Mouse (Mus musculus) MN1 (cell line): ENCODE data around the gene Rapgef5.

Experiments used
- DNase-seq: peaks from one replicate; pipeline ENCODE4 v3.0.0-alpha.2; 2016; ENCODE audit warnings: low spot score

The Rapgef5 gene

DNA sequence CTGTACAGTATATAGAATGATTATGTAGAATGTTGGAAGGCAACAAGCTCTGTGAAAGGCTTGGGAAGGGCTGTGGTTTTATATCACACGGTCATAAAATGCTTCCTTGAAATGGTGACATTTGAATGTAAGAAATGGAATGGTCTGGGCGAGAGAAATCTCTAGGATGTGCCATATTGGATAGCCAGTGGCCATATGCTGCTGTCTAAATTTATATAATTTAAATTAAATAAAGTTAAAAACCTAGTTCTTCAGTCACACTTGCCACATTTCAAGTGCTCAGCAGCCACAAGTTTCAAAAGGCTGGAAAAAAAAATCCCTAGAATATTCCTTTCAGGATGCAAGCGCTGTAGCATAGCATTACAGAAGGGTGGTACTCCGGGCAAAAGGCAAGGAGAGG lies 14.8 kb downstream of the Rapgef5 start:
- no peak for DNase-seq

- DNase-seq, result no peak
Measured at GRCm38 (mm10) chr12:117533176-117534086, 17.2 kb downstream of the Rapgef5 start.

DNA sequence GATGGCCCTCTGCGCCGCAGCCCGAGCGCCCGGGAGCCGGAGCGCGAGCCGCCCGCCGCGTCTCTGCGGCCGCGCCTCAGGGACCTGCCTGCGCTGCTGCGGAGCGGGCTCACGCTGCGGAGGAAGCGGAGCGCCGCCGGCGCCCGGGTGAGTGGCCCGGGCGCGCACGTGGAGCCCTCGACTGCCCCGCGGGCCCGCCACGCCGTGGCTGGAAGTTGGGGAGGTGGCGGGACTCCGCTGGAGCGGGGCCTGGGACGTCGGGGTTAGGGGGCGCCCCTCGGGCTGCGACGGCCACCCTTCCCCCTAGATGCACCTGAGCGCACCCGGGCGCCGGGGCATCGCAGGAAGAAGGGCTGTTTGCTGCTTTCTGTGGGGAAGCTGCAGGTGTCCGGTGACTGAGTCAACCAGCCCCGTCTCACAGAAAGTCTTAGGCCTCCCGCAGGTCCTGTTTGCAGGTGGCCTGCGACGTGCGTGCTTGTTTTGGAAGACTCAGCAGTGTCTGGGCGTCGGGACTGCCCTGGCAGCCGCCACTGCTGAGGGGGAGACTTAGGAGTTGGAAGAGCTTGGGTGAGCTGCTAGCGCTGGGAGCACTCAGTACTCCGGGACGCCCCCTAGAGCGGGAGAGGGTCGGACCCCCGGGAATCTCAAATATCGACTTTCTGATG lies 17.9 kb downstream of the Rapgef5 start:
- DNase-seq, result no peak

- DNase-seq, result no peak
Measured at GRCm38 (mm10) chr12:117540352-117540751, 24.1 kb downstream of the Rapgef5 start.

DNA sequence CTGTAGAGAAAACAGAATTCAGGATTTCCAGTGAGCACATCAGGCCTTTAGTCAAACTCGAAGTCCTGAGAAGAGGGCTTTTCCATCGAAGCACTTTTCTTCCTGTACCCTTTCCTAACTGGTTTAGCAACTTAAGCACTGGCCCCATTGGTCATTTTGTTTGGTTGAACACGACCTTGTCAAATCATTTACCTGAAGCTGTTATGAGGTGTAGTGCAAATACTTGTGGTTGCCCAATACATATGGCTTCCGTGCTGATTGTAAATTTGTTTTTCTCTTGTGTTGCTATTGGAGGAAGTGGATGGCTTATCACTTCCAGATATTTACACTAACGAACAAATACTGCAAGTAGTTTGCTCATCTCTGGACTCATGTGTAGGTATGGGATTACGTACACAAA lies 29.0 kb downstream of the Rapgef5 start:
- no peak for DNase-seq

GRCm38 (mm10) chr12:117553353-117553752 lies 37.1 kb downstream of the Rapgef5 start:
- DNase-seq, result no peak

DNA sequence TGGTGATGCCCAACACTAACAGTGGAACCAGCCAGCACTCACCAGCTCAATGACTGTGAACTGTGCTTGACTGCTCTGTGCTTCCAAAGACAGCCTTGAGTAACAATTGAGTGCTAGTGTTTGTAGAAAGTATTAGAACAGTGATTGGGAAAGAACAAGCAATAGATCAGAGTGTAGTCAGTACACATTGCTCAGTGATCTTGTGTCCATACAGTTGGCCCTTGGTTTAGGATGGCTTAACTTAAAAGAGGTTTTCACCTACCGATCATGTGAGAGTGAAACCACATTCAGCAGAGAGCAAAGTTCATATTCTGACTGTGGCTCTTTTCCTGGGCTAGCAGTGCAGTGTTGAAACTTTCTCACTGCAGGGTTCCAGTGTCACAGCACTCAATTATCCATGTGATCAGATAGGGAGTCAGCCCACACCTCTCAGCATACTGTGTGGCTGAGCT lies 38.4 kb downstream of the Rapgef5 start:
- DNase-seq, result no peak

DNA sequence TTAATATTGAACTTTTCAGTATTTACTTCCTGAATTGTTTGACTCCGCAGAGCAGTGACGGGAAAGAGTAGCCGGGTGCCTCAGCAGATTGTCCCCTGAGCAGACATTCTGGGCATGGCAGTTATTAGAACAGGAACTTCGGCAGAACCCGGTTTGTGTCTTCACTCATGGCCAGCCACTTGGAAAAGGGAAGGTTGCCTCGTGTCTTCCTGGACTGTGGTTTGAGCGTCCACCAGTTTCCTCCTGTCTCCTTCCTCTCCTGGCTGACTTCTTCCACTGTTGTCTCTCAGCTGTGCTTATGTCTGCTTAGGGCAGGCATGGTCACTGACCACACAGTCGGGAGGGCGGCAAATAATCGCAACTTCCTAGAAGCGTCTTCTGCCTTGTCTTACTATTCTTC lies 44.2 kb downstream of the Rapgef5 start:
- no peak for DNase-seq

- no peak for DNase-seq
Measured at GRCm38 (mm10) chr12:117561411-117562059, 45.3 kb downstream of the Rapgef5 start.

DNA sequence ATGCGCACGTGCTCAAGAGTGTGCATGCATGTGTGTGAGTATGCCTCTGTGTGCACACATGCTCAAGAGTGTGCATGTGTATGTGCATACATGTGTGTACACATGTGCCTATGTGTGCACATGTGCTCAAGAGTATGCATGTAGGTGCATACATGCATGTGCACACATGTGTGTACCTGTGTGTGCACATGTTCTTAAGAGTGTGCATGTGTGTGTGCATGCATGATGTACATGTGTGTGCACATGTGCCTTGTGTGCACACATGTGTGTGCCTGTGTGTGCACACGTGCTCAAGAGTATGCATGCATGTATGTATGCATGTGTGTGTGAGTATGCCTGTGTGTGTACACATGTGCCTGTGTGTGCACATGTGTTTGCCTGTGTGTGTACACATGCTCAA lies 45.8 kb downstream of the Rapgef5 start:
- no peak for DNase-seq

GRCm38 (mm10) chr12:117563859-117564258 lies 47.6 kb downstream of the Rapgef5 start:
- DNase-seq, result no peak

DNA sequence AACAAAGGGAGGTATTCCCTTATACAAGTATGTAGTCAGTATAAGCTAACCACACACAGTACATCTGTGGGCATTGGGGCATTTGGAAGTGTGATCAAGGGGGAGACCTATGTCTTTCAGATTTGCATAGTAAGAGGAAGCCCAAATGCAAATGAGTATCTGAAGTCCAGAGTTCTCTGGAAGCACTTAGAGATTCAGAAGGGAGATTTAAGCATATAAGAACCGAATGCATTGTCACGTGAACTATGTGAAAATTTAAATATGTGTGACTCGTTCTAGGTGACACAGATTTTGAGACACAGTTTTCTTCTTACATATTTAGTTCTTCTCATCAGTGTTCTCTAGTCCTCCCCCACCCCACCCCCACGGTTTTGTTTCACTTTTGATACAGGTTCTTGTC lies 50.0 kb downstream of the Rapgef5 start:
- no peak for DNase-seq

DNA sequence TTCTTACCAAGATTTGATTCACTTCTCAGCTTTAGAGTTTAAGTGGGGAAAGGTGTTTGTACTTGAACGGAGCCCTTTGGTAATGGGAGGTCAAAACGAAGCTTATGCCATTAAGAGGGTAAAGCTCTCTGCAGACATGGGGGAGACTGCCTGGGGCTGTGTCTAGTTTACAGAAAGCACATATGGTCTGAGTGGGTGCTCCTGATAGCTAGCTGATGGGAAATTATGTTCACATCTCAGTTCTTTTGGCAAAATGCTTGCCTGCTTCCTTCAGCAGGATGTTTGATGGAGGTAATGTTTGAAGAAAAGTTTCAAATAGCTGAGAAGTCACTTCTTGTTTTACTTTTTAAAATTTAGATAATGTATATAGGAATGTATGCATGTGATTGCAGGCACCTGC lies 53.4 kb downstream of the Rapgef5 start:
- DNase-seq, result no peak

DNA sequence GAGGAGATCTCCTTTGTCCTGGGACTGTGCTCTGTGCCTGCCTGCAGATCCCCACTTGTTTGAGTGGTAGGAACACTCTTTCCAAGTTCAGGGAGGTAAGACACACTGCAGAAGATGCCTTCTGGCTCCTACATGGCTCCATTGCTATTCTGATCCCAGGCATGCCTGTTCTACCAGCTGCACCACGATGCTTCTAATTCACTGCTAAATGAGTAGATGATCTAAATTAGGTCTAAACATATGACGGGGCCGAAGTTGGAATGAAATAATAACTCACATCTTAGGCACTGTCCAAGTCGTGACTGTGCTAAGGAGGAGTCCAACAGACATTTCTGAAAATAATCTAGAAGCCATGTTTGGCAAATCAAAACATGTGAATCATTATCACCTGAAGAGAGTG lies 68.0 kb downstream of the Rapgef5 start:
- DNase-seq, result no peak

- DNase-seq, result no peak
Measured at GRCm38 (mm10) chr12:117585390-117585789, 69.1 kb downstream of the Rapgef5 start.

DNA sequence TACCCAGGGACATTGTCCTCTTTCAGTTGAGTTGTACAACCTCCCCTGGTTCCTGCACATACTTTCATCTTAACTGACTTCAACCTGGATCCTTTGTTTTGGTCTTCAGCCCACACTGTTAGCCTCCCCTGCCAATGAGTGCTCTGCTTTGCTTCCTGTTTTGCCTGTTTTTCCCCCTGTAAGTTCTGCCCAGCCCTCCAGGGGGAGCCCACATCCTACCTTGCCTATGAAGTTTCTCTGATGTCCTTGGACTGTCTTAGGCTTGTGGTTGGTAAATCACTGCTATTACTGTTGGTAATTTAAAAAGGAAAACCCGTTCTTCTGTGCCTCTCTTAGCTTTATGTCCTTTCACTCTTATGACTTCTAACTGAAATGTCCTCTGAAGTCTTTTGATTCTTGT lies 69.8 kb downstream of the Rapgef5 start:
- peak; percentile 69 for DNase-seq

DNA sequence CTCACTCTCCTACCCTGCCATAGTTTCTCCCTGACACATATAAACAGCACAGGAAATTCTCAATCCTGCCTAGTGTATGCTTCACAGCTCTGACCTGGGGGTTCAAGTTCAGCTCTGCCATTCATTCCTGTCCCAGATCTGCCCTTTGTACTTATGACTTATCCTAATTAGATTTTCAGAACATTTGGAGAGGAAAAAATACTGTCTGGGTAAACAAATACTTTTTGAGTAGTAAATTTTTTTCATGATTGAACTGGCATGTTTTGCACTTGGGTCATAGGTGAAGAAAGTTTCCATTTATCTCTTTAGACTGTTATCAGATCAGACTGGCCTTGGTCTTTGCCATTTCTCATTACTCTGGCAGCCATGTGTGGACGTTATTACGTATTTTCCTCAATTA lies 72.9 kb downstream of the Rapgef5 start:
- no peak for DNase-seq

DNA sequence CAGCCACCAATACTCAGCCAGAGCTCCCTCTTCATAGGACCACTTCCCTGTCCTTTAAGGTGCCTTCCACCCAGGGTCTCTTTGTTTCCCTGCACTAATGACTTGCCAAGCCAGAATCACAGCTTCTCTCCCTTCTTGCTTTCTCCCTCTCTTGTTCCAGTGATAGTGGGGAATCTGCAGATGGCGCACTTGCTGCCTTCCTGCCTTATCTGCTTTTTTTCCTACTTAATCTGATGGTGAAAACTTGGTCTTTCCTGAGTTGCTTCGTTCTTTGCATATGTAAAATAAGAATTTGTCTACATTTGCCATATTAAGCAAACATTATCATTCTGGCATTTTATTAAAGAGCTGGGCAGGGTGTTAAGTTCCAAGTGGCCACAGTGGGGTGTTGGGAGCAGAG lies 75.7 kb downstream of the Rapgef5 start:
- no peak for DNase-seq

DNA sequence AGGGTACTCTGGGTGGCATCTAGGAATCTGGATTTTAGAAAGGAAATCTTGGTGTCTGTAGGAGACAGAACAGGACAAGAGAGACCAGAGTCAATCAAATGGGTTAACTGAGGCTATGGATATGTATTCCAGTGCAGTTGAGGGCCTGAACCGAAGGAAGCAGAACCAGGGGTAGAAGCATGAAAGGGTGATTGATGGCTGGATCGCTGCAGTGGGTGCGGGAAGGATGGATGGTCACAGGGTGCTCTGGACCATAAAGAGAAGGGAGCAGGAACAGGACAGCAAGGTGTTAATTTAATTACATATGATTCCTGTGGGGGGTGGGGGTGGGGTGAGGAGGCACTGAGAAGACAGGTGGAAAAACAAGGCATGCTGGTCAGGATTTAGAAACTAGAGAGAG lies 76.3 kb downstream of the Rapgef5 start:
- DNase-seq, result no peak

DNA sequence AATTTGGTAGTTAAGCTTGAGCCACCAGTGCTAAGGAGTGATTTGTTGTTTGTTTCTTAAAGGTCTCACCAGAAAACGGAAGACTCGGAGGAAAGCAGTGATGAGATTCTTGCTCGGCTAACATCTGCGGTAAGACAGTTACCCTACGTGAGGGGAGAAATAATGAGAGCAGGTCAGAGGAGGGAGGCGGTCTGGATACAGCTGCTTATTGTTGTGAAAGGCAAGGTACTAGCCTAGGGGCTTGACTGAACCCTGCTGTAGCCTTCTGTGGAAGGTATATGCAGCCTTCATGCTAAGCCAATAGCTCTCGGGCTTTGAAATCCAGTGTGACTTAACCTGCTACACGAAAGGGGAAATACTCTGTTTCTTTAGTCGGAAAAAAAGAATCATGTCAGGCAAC lies 78.9 kb downstream of the Rapgef5 start:
- no peak for DNase-seq

DNA sequence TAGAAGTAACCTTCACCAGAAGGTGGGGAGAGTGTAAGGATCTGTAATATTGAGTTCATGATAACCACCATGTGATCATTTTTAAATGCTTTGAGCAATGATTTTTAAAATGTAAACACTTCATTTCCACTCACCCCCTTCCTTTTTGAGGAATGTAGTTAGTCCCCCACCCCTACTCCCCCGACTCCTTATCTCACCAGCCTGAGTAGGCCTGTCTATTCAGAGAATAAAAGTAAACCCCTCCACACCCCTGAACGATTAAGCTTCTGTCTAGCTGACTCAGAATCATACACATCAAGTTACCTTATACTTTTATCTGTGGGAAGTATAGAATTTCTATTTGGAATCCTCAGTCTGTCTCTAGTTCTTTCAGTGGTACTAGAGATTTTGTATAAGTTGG lies 81.9 kb downstream of the Rapgef5 start:
- DNase-seq, result no peak

GRCm38 (mm10) chr12:117605966-117606365 lies 89.7 kb downstream of the Rapgef5 start:
- no peak for DNase-seq

DNA sequence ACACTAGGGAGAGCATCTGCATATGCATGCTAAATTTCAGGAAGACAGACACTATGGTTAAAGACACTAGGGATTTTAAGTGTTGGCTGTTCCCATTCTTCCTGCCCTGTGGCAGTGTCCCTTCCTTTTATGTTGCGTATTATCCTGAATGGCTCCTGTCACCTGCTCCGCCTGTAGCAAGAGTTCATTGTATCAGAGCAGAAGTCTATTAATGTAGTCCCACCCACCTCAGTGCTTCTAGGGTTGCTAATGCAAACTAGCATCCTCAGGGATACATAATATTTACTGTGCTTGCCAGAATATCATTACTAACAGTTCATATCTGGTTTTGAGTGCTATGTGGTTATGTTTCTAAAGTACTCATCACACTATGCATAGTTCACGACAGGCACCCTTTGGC lies 96.4 kb downstream of the Rapgef5 start:
- no peak for DNase-seq
